Mouse (Mus musculus) ovary, postnatal 10 days (tissue): ENCODE measurements around the gene Barx2.

Experiments used
- DNase-seq: peaks from one replicate; pipeline ENCODE4 v3.0.0; 2022; ENCODE audit warnings: low spot score

Barx2 gene

GRCm38 (mm10) chr9:31888333-31888732 is 24.9 kb downstream of the Barx2 start:
- no peak for DNase-seq

GRCm38 (mm10) chr9:31886258-31886657 is 27.0 kb downstream of the Barx2 start:
- no peak for DNase-seq

GRCm38 (mm10) chr9:31882376-31882775 is 30.9 kb downstream of the Barx2 start:
- DNase-seq = no peak

GRCm38 (mm10) chr9:31875556-31875955 is 37.7 kb downstream of the Barx2 start:
- DNase-seq = no peak

GRCm38 (mm10) chr9:31874236-31874635 is 39.0 kb downstream of the Barx2 start:
- no peak for DNase-seq

GRCm38 (mm10) chr9:31871410-31871809 is 41.9 kb downstream of the Barx2 start:
- no peak for DNase-seq

- DNase-seq = no peak
These were observed 44.3 kb downstream of the Barx2 start for GRCm38 (mm10) chr9:31868823-31869460.

GRCm38 (mm10) chr9:31863830-31864229 is 49.4 kb downstream of the Barx2 start:
- no peak for DNase-seq

GRCm38 (mm10) chr9:31859446-31859845 is 53.8 kb downstream of the Barx2 start:
- no peak for DNase-seq

- no peak for DNase-seq
These were observed 54.4 kb downstream of the Barx2 start for GRCm38 (mm10) chr9:31858720-31859340.

- DNase-seq = no peak
These were observed 55.8 kb downstream of the Barx2 start for GRCm38 (mm10) chr9:31857512-31857911.

- no peak for DNase-seq
These were observed 56.8 kb downstream of the Barx2 start for GRCm38 (mm10) chr9:31856437-31856836.

GRCm38 (mm10) chr9:31855668-31856067 is 57.6 kb downstream of the Barx2 start:
- DNase-seq = no peak

- DNase-seq = no peak
These were observed 61.6 kb downstream of the Barx2 start for GRCm38 (mm10) chr9:31851710-31852109.

GRCm38 (mm10) chr9:31850706-31851105 is 62.6 kb downstream of the Barx2 start:
- DNase-seq = no peak

GRCm38 (mm10) chr9:31849387-31849786 is 63.9 kb downstream of the Barx2 start:
- DNase-seq = no peak

- DNase-seq = no peak
These were observed 68.6 kb downstream of the Barx2 start for GRCm38 (mm10) chr9:31844614-31845013.

- DNase-seq = no peak
These were observed 72.0 kb downstream of the Barx2 start for GRCm38 (mm10) chr9:31841108-31841815.

- DNase-seq = no peak
These were observed 72.7 kb downstream of the Barx2 start for GRCm38 (mm10) chr9:31840571-31840970.

- DNase-seq = no peak
These were observed 73.2 kb downstream of the Barx2 start for GRCm38 (mm10) chr9:31840037-31840436.

- DNase-seq = no peak
These were observed 73.9 kb downstream of the Barx2 start for GRCm38 (mm10) chr9:31839106-31840027.

GRCm38 (mm10) chr9:31838047-31838446 is 75.2 kb downstream of the Barx2 start:
- DNase-seq = no peak
